Mouse (Mus musculus) Patski (cell line): ENCODE measurements around the gene Hmgb3. TPM values are rescaled to one million over a fixed set of nuclear protein-coding genes. Genes with fewer than 3 reads are reported as not detected.
A peak's percentile ranks its signal among the peaks of the same experiment; 100 is the strongest.

Experiments
- ATAC-seq: fragments of 100-300 bp; one replicate; pipeline ENCODE4 v1.8.0; 2021
- CTCF ChIA-PET: fragments of 350-600 bp; sonication (Branson Sonifier 250); formaldehyde crosslinking; loops from one replicate; lab custom pipeline; 2022; ENCODE audit warnings: inconsistent platforms; lab: Charles Lee
- POLR2A ChIA-PET: fragments of 350-600 bp; sonication (Branson Sonifier 250); formaldehyde crosslinking; loops from one replicate; lab custom pipeline; 2022; ENCODE audit warnings: antibody characterized with exemption, inconsistent platforms; lab: Charles Lee
- DNase-seq: peaks from one replicate; pipeline ENCODE4 v3.0.0-alpha.2; 2011; ENCODE audit warnings: low read depth, low spot score
- H3K27me3 ChIP-seq: fragments of 371-371 bp; one replicate; pipeline ENCODE4 v1.5.1; 2021
- CTCF ChIP-seq: fragments of 100-300 bp; IDR thresholded peaks from one replicate; pipeline ENCODE4 v1.5.1; 2021
- in situ Hi-C: fragments of 300-500 bp; cut with MboI; formaldehyde crosslinking; loops from 3 replicates; pipeline ENCODE4 v1.11.1; 2018; ENCODE audit warnings: low pct_unique_long_range_greater_than_20kb, mixed read lengths
- polyA plus RNA-seq: library from polyadenylated mRNA; unstranded; gene quantifications from one replicate; pipeline ENCODE4 v1.2.3, GENCODE M21; 2021

Gene Hmgb3
- polyA plus RNA-seq, 1 experiment from 2014 or later: 112 TPM

DNA sequence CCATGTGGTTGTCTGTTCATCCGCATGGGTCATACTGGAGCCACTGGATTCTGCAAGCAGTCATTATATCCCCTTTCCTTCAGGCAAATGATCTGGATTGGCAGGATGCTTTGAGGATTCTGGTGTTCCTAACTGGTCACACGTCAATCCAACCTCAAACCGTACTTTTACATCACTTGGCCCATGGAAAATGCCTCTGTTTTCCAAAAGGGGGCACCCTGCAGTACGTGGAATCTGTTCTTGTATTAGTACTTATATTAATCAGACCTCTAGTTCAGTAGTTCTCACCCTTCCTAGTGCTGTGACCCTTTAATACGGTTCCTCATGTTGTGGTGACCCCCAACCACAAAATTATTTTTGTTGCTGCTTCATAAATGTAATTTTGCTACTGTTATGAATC, 21.6 kb upstream of the Hmgb3 start:
- in situ Hi-C loops: no loop called here
- no peaks in the 10 kb centered on the region for H3K27me3 ChIP-seq
- no peak for TF ChIP-seq CTCF
- CTCF ChIA-PET: no interaction called here
- ATAC-seq (no peak), DNase-seq (no peak)
- POLR2A ChIA-PET: no interaction called here

DNA sequence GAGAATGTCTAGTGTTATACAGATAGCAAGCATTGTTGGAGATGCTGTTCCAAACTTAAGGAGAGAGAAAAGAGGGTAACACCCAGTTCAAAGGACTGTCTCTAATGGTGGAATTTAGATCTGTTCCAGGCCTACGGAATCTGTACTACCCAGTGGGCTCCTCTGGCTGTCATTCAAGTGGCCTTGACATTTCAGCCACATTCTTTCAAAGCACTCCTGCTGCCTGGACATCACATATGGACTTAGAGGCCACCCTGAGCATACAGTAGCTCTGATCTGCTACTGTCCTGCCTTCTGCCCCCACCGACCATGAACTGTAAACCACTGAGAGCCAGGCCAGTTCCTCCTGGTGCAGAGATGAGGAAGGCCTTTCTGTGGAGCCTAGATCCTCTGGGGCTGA, 17.9 kb upstream of the Hmgb3 start:
- CTCF ChIA-PET: no interaction called here

DNA sequence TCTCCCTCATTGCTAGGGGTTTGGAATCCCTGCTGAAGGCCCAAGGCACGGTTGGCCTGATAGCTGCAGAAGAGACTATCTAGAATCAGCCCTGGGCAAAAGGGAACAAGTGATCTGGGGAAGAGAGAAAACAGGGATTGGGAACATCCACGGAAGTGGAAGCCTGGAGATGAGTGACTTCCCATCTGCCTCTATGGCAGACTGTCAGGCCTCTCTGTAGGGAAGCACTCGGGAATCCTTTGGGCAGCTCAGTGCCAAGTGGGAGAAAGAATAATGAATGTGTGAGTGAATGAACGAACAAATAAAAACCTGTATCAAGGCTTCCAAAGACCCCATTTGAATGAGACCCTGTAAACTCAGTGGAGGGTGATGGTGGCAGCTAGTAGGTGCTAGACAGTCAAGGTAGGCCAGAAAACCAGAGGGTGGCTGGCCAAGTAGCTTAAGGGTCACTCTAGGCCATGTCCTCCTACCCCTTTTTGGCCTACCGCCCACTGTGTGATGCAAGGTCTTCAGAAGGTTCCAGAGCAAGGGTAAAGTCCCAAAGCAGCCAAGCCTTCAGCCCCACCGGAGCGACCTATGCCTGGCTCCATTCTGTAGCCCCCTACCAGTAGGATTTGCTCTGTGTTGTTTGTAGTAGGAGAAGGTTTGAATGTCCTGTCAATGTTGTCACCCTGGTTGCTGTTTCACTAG, 14.8 kb upstream of the Hmgb3 start:
- DNase-seq (no peak), ATAC-seq (no peak)
- POLR2A ChIA-PET: no interaction called here
- no peaks in the 10 kb centered on the region for H3K27me3 ChIP-seq
- CTCF ChIA-PET: no interaction called here
- in situ Hi-C loops: no loop called here
- no peak for TF ChIP-seq CTCF

More for the DNA sequence above, 17.9 kb upstream of the Hmgb3 start:
- no peak for ATAC-seq
- POLR2A ChIA-PET: no interaction called here
- in situ Hi-C loops: no loop called here
- H3K27me3 ChIP-seq: no peaks in the 10 kb centered on the region
- no peak for TF ChIP-seq CTCF
- no peak for DNase-seq

DNA sequence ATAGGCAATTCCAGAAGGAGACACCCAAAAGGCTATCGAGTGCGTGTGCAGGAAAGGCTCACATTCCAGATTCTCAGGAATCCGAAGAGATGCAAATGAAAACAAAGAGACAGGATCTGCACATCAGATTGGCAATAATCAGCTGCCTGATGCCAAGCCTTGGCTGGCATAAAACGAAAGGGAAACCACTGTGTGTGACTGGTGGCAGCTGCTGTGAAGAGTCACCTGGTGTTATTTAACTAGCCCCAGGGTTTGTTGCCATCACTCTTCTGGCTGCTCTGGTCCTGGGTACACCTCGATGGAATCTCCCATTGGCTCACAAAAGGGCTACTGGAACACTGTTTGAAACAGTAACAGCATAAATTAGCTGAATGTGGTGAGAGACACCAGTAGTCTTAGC, 11.0 kb upstream of the Hmgb3 start:
- peaks cover 12% of the 10 kb centered on the region for H3K27me3 ChIP-seq
- no peak for DNase-seq
- CTCF ChIA-PET: no interaction called here
- ATAC-seq: no peak
- POLR2A ChIA-PET: no interaction called here
- in situ Hi-C loops: no loop called here
- no peak for TF ChIP-seq CTCF

DNA sequence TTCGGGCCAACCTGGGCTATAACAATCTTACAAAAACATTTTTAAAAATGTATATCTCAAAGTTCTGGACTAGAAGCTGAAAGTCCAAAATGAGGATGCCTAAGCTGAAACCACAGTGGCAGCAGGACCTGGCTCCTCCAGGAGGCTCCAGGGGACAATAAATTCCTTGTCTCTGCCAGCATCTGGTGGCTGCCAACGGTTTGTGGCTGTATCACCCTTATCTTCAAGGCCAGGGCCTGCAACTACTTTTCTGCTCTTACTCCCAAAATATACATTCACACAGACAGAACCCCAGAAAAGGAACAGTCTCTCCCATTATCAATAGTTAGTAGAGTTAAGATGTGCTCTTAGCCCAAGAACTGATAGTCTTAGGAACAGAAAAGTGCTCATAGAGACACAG, 10.6 kb upstream of the Hmgb3 start:
- ChIA-PET CTCF (no interaction called here), POLR2A (no interaction called here)
- no peak for TF ChIP-seq CTCF
- ATAC-seq (no peak), DNase-seq (no peak)
- peaks cover 15% of the 10 kb centered on the region for H3K27me3 ChIP-seq
- in situ Hi-C loops: no loop called here

DNA sequence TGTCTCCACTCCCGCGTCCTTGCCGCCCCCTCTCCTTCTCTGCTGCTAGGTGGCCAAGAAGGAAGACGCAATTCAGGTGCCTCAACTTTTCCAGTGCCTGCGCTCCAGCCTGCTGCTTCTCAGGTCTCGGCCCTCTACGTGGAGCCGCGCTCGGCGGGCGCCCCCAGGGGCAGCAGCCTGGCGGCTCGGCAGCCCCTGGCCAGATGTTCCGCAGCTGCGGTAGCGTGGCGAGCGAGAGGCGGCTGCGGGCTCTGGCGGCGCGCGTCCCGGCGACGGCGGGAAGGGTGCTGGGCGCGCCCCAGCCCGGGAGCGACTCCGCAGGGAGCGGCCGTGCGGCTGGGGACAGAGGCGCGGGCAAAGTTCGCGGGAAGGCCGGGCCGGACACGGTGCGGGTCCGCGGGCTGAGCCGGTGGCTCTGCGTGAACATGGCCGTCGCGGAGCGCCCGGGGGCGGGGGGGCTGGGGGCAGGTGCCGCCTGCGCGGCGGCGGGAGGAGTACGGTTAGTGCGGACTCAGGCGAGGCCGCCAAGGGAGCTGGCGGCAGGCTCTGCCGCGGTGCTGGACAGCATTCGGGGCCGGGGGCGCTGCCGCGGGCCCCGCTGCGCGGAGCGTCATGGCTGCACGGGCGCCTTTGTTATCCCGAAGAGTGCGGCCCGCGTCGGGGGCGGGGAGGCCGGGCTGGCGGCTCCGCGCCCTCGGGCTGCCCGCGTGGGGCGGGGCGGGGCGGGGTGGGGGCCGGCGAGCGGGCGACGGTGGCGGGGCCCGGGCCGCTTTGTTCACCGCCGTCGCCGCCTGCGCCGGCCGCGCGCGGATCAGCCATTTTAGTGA, 610 bp downstream of the Hmgb3 start:
- H3K27me3 ChIP-seq: peaks cover 15% of the 10 kb centered on the region
- DNase-seq (no peak), ATAC-seq (peak; percentile 45)
- in situ Hi-C loops: no loop called here
- ChIA-PET POLR2A (interaction anchor here (1.0 kb wide), 1 partner anchor 73 kb away, joined by 3 read pairs; no protein-coding TSS in a partner anchor), CTCF (no interaction called here)
- no peak for TF ChIP-seq CTCF

DNA sequence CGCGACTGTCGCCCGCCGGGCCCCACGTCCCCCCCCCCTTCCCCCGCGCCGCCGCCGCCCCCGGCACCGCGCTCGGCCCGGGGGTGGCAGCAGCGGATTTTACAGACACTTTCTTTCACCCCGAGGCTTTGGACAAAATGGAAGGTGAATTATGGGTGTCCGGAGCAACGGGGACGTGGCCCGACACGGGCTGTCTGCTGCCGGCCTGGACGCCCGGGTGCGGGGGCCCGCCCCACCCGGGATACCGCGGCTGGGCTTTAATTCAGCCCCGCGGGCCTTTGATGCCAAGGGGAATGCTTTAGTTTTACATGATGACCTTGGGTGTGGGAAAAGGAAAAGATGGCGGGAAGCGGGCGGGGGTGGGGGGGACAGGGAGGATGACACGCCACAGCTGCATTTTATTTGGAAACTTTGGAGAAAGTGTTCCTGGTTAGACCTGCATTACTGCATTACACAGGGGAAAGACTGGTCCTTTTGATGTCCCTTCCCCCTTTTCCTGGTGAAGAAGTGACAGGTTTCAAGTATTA, 1.3 kb downstream of the Hmgb3 start:
- ATAC-seq (no peak), DNase-seq (no peak)
- in situ Hi-C loops: no loop called here
- peaks cover 15% of the 10 kb centered on the region for H3K27me3 ChIP-seq
- no peak for TF ChIP-seq CTCF
- CTCF ChIA-PET: interaction anchor here (1.3 kb wide), 1 partner anchor 67 kb away, joined by 4 read pairs; no protein-coding TSS in a partner anchor
- POLR2A ChIA-PET: no interaction called here

DNA sequence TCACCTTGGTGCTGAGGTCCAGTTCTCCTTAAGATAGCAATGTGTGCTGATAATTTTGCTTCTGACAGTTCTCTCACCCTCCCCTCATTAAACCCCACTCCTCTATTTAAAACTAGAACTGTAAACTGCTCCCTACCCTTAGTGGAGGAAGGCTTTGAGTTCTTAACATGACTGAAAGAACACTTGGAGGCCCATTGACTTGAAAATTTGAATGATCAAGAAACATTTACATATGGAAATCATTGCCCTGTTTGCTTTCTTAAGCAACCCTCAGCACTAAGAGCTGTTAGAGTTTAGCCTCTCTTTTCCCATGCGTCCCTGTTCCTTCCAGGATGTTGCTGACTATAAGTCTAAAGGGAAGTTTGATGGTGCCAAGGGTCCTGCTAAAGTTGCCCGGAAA, 3.6 kb downstream of the Hmgb3 start:
- DNase-seq: no peak
- no peak for ATAC-seq
- in situ Hi-C loops: no loop called here
- H3K27me3 ChIP-seq: peaks cover 12% of the 10 kb centered on the region
- POLR2A ChIA-PET: no interaction called here
- TF ChIP-seq CTCF: no peak
- CTCF ChIA-PET: no interaction called here

DNA sequence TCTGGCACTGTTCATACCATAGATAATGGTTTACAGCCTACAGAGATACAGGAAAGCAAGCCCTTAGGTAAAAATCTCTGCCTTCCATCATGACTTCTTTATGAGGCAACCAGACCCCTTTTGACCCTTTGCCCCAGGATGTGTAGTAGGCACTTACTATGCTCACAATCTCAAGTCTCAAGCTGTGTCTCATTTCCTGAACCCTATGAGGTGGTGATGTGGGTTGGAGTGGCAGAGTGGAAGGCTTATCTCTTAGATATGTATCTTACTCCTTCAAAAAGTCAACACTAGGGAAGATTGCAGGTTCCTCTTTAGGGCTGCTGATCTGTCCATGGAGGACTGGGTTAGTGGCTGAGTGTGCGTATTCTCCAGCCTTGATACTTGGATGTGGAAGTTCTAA, 5.1 kb downstream of the Hmgb3 start:
- in situ Hi-C loops: no loop called here
- POLR2A ChIA-PET: no interaction called here
- DNase-seq (no peak), ATAC-seq (no peak)
- CTCF ChIA-PET: interaction anchor here (1.2 kb wide), 1 partner anchor 51 kb away, joined by 3 read pairs; no protein-coding TSS in a partner anchor
- TF ChIP-seq CTCF: no peak
- peaks cover 12% of the 10 kb centered on the region for H3K27me3 ChIP-seq

DNA sequence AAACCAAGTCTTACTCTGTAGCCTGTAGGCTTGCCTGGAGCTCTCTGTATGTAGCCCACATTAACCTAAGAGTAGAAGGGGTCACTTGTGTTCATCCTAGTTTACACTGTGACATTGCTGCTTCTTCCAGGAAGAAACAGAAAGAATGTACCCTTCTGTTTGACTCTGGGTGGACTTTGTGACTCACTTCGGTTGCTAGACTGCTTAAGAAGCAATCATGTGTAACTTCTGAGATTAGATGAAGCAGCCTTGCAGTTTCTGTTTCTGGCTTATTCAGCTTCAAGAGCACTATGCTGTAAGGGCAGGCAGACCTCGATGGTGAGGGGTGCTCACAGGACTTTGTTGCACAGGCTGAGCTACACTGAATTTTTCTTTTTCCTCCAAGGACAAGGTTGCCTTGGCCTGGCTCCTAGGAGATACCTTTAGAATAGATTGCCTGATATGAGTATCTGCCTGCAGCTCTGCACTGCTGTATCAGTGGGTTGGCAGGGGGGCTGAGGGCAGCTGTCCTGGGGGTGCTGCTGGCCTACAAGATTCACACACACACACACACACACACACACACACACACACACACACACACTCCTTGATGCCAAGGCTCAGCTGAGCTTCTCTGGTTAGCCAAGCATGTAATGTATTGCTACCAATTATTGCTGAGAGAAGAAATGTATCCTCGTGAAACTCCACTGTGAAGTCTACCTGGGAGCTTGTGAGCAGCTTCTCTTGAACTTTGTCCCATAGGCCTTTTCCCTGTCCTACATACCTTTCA, 17.6 kb downstream of the Hmgb3 start:
- ATAC-seq (peak; percentile 76), DNase-seq (no peak)
- in situ Hi-C loops: no loop called here
- ChIA-PET POLR2A (no interaction called here), CTCF (interaction anchor here (1.5 kb wide), 1 partner anchor 13 kb away, joined by 4 read pairs; no protein-coding TSS in a partner anchor)
- peaks cover 17% of the 10 kb centered on the region for H3K27me3 ChIP-seq
- TF ChIP-seq CTCF: no peak
